Mouse (Mus musculus): Measurements from ENCODE around the gene Cradd.

GRCm38 (mm10) chr10:95373340-95373739, 49.4 kb upstream of the Cradd start:
- no peak for TF ChIP-seq GATA1 (IDR thresholded peaks at IDR 0.05; ENCODE audit: low read length)
- TF ChIP-seq TAL1 (IDR thresholded peaks at IDR 0.05; ENCODE audit: low read length): no peak
